Mouse (Mus musculus) spleen, adult 10 weeks (tissue): Measurements from ENCODE around the gene Lrrtm4. TPM values are rescaled to one million over a fixed set of nuclear protein-coding genes. Genes with fewer than 3 reads are reported as not detected.

Source experiments
- polyA plus RNA-seq: library from polyadenylated mRNA; stranded (reverse); fragments of 350-450 nt; fragmentation: Illumina TruSeq; extraction: RNeasy Lipid Tissue Mini Kit (QIAGEN cat#74804); gene quantifications from one replicate; pipeline ENCODE4 v1.2.3, GENCODE M21; 2015; ENCODE audit warnings: low replicate concordance; ENCODE audit not compliant: insufficient read depth

The Lrrtm4 gene
- polyA plus RNA-seq: not detected

DNA sequence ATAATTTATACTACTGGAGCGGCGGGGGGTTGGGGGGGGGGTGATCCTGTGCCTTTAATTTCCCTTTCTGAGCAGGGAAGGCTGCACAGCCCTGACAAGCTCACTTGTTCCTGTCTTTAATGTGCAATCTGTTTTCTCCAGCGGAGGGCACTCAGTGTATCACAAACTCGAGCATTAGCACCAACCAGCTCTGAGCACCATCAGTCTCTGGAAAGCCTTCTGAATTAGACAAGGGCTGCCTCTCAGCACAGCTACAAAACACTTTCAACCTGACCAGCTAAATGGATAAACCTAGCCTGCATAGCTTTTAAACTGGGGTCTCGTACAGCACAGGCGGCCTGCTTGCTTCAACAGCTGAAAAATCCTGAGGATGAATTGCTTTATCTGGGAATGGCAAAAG, at the start of gene Lrrtm4:
Lrrtm4 (plus strand) TSS at position 113 of the 400 bp plus-strand sequence.

Other genes starting within 250 kb of the Lrrtm4 start
- not detected for gene Gm20594, start 201.0 kb upstream of the Lrrtm4 start, polyA plus RNA-seq